Mouse (Mus musculus): ENCODE data around the gene Tmem176b.

The Tmem176b gene

DNA sequence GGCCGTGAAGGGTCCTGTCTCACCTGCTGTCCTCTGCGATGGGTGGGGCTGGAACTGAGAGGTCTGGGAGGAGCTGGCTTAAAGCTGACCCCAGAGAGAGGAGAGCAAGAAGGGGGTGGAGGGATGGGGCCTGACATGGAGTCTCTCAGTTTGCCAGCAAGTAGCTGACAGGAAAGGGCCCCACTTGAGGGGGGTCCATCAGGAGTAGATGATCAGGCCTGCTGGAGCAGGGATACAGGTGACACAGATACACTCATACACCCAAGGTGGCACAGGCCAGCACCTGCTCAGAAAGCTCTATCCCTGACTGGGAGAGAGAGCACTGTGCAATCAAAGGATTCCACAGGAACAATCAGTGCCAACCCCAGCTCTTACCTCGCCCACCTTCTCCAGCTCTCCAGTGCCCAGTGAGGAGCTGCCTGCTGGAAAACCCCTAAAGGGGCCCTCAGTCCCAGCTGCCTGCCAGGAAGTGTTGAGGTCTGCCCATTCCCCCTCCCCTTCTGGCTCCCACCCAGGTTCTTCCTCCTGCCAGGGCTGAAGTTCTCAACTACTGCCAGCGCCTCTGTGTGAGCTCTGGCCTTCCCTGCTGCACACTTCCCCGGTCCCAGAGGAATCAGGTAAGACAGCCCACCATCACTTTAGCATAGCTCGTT is at the start of gene Tmem176b:
TSS of gene Tmem176b (minus strand) at position 524 of the 653 bp plus-strand sequence.
- DNase-seq (ENCODE audit: low spot score): peak; percentile 76

DNA sequence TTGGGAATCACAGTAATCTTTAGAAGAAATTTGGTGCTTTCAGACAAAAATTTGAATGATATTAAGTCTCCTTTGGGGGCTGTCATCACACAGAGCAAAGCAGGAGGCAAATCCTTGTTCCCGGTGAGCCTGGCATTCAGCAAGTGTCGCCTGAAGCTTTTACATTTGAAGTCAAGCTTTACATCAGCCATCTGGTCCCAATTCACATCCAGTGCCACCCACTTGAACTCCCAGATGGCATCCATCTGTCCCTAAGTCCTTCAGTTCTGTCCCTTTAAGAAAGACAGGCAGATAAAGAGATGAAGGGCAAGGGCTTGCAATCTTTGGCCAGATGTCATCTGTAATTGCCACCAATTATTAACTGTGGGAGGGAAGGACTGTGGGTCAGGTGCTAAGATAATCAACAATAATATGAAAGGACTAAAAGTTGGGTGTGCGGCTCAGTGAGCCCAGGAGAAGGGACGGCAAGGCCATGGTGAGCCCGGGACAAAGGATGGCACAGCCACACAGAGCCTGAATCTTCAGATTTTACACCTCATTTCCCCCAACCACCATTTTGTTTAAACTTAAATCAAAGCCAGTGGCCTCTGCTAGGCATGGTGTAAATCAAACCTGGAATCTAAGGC is 35.3 kb upstream of the Tmem176b start:
- DNase-seq (ENCODE audit: low spot score): no peak

DNA sequence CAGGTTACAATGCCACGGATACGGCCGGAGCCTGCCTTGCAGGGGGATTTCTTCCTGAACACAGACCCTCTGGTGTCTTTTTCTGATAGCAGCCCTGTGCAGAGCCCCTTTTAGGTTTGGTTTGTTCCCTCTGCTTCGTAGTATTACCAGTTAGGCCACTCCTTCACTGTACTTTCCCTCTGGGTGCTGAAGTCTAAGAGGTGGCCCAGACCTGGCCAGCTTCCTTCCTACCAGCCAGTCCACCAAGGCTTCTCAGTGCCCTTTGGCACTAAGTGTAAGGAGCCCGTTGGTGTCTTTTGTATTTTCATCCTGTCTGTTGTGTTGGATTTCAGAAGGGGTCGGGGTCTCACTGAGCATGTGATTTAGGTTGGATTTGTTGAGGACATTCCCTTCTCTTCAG is 34.2 kb upstream of the Tmem176b start:
- DNase-seq (ENCODE audit: low spot score): no peak

DNA sequence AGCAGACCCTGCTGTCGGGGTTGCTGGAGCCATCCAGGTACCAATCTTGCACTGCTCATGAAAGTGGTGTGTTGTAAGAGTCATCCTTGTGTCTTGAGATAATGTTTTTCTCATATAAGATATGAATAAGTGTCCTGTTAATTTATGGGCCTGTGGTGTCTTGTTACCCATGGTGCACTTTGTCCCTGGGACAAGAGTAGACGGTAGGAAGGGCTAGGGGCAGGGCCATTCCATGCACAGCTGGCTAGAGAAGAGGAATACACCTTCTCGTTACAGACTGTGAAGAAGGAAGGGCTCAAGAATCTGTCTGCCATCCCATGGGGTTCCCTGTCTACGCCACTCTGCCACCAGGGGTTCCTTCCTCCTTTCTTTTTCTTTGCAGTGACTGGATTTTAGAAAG is 33.3 kb upstream of the Tmem176b start:
- DNase-seq (ENCODE audit: low spot score): no peak

DNA sequence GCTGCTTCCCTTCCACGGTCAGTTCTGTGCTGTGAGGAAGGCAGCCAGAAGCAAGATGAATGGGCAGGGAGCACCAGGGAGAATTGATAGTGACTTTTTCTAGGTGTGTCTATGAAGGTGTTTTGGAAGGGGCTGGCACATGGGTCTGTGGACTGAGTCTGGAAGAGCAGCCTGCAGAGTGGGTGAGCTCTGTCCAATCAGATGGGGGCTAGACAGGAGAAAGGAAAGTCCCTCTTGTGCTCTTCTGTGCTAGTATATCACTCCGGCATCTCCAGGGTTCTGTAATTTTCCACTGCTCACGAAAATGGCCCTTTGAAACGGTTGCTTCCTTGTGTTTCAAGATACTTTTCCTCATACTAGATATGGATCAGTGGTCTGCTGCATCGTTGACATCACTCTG is 31.3 kb upstream of the Tmem176b start, which contains the start of gene Aoc1:
TSS of gene Aoc1 (plus strand) at position 301 of the 400 bp plus-strand sequence.
- no peak for DNase-seq (ENCODE audit: low spot score)

DNA sequence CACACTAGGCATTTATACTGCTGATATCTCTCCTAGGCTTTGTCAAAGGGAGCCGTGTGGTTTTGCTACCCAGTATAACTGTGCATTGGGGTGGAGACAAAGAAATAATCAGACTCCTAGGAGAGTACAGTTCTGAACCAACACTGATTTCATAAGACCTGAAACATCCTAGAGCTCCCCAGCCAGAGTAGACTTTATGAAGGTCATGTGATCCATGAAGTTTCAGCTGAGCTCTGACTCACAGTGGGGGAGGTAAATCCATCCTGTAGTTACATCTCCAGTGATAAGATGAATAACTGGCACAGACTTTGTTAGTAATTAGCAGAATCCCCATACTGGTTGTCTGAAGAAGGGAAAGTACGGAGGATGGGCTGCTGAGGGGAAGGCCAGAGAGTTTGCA is 28.5 kb upstream of the Tmem176b start:
- no peak for DNase-seq (ENCODE audit: low spot score)

DNA sequence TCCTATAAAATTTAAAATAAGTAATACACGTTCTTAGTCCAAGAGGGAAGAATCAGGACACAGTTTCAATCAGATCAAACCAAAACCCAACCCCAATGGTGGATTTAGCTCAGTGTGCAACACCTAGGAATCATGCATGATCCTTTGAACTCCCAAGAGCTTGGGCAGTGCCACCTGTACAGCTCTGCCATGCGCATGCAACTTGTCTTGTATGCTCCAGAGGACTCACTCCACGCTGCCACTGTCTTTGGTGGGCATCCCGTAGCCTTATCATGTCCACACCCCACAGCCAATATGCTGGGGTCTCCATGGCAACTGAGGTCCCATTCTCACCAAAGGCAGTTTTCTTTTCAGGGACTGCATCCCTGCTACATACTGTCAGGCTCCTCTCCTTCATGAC is 25.9 kb upstream of the Tmem176b start:
- no peak for DNase-seq (ENCODE audit: low spot score)

DNA sequence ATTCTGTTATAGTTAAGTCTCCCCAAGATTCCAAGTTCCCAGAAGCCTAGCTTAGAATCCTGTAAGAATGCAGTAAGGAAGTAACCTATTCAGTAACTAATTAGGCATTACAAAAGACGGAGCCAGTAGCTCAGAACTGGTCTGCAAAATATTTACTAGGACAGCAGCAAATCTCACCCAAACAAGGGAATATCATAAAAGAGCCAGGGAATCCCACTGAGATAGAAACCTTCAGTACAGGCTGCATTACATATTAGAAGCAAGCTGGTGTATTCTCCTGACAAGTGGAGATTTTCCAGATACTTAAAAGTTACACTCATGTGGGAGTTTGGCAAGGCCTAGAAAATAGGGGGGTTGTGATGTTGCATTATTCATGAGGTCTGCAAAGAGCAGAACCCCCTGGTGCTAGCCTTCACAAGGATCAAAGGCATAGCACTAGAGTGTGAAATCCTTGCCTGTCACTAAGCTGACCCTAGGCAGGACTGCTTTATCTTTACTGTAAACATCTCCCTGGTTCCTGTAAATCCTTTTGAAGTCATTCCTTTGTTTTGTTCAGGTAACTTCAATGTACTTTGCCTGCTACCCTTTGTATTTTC is 25.2 kb upstream of the Tmem176b start:
- peak; percentile 61 for DNase-seq (ENCODE audit: low spot score)

DNA sequence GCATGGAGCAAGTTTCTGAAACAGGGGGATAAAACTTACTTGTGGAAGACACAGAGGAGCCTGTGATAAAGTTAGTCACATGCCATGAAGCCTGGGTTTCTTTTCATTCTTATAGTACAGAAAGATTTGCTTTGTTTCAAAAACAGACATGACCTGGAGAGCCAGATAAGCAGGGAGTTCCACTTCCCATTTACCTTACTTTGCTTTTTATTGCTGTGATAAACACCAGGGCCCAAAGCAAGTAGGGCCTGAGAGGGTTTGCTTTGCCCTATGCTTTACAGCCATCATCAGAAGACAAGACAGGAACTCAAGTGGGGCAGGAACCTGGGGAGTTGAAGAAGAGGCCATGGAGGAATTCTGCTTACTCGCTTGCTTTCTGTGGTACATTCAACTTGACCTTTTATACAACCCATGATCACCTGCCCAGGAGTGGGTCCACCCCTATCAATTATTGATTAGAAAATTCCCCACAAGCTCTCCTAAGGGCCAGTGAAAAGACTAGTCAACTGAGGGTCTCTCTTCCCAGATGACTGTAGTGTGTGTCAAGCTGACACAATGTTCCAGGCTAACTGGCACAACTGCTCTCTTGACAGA is 24.0 kb upstream of the Tmem176b start:
- DNase-seq (ENCODE audit: low spot score): no peak

DNA sequence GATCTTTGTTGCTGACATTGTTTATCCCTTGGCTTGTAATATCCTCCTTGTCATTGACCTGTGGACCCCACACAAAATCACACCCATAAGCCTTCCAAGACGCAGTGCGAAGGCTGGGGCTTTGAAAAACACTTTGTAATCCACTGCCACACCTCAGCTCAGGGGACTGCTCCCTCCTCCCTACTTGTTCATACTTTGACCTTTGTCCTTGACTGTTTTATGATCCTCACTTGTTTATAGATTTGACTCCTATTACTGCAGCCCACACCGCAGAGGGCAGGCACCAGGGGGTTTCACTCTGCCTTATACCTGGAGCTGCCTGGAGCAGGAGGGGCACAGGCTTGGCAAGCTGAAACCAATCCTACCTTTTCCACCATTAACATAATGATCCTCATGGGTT is 23.4 kb upstream of the Tmem176b start:
- no peak for DNase-seq (ENCODE audit: low spot score)

DNA sequence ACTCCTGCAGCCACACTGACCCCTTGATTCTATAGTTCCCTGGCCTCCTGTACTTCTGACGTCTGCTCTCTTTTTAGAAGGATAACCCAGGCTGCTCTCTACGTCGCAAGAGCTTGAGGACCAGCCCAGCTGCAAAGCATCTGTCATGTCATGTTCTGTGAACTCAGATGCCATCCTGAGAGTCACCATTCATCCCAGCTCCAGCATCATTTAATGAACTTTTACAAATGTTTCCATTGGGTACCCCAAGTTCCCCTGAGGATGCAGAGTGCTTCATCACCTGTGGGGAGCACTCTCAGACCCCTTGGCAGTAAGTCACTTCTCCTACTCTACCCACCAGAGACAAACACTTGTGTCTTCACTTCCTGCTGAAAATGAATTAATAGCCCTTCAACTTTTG is 22.9 kb upstream of the Tmem176b start:
- DNase-seq (ENCODE audit: low spot score): no peak

DNA sequence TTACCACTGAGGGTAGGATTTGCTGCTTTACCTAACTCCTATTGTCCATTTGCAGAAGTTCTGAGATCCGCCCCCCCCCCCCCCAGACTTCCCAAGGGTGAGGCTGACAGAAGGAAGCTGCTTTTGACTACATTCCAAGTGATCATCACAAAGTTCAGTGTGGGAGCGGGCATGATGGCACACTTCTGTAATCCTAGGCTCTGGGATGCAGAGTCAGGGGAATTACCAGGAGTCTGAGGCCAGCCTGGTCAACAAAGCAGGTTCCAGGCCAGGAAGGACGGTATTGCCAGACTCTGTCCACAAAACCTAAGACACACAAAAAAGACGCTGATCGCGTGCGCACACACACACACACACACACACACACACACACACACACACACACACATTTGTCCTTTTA is 22.2 kb upstream of the Tmem176b start:
- DNase-seq (ENCODE audit: low spot score): no peak

DNA sequence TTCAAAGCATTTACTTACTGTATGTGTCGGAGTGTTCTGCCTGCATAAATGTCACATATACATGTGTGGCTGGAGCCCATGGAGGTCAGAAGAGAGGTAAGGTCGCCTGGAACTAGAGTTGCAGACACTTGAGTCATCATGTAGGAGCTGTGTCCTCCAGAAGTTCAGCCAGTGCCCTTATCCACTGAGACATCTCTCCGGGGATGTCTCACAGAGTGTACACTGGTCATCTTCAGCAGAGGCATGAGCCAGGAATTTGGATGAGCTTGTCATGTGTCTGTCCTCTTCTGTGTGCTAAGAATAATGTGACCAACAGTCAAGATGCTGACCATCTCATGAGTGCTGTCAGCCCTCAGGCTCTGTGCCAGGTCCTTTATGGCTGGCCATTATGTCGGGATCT is 21.5 kb upstream of the Tmem176b start:
- DNase-seq (ENCODE audit: low spot score): no peak

DNA sequence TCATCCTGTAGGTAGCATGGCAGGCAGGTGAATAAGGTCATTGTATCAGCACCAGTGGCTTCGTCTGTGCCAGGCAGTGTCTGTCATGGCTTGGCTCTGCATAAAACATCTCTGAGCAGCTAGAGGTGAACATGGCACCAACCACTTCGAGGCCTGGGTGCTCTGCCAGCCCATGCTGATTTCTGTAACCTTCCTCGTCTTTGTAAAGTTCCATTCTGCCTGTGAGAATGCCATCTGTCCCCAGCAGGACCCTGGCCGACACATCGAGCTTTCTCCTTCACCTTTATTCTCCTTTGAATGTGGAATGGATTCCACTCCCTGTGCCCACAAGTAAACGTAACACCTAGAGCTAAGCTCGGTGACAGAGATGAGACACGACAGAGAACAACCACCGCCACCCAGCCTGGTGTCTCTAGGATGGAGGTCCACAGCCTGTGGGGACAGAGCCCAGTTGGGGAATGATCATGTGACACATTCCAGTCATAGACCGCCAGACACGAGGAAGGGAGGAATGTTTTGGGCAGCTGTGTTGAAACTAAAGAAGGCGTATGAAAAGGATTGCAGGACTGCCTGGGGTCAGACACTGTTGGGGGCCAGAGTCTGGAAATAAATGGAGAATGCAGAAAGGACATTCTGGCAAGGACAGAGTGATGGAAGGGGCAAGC is 20.5 kb upstream of the Tmem176b start:
- no peak for DNase-seq (ENCODE audit: low spot score)

DNA sequence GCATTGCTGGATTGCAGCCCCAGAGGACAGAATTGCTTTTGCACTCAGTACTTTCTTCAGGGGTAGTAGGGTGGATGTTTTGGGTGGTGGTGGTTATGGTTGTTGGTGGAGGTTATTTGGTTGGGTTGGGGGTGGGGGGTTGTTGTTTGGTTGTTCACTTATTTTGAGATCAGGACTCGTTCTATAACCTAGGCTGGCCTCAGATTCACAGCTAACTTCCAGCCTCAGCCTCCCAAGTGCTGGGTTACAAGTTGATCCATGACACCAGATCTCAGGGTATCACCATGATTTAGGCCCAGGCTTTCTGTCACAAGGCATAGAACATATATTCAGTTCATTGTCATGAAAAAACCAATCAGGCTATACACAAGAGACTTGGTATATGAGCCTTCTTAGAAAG is 19.6 kb upstream of the Tmem176b start:
- no peak for DNase-seq (ENCODE audit: low spot score)

DNA sequence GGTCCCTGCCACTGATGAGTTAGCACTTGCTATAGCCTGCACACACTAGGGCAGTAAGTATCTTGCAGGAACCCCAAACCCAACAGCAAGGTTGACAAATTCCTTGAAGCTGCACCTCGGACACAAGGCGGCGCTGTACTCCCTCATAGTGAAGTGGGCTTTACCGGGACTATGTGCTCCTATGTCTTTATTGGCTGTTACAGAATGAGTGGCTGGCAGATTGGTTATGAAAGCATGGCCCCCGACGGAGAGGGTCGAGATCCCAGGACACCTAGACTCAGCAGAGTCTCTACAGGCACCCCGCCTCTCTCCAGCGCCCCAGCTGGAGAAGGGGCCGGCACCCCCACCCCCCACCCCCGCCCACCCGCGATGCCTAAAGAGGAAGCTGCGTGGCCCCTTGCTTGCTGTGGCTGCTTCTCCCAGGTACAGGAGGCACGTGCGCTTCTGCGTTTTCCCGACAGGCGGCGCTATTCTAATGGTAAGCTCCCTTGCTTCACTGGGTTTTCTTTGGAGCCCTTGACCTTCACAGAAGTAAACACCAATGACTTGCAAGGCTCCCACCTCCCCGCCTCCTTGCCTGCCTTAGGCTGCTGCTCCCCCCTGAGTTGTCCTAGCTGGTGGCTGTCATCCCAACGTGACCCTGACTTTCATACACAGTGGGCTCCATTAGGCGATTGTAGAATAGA is 19.0 kb upstream of the Tmem176b start:
- DNase-seq (ENCODE audit: low spot score): peak; percentile 84

DNA sequence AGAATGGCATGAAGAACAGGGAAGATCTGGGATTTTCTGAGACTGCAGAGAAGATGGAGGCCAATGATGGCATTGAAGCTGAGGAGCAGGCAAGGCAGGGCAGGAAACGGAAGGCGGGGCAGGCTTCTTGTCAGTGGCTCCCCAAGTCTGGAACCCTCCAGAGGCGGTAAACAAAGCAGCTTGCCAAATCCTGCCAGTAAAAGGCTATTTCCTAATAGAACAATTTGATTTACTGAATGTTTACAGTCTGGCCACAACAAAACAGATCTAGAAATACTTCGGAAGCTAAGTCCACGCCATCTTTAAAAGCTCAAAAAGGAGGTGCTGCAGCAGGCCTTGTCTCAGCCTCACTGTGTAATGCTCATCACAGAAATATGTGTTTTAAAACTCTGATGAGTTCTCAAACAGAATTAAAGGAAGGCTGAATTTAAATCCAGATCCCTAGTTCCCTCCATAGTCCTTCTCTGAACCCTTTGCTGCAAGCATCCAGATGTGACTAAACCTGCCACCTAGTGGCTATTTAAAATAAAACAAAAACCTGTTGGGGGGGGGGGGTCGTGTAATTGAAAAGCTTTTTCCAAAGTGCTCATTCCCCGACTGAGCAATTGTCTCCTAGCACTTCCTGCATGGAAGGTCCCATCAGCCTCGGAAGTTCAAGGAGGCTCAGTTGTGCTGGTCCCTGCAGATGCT is 16.5 kb upstream of the Tmem176b start:
- peak; percentile 42 for DNase-seq (ENCODE audit: low spot score)

DNA sequence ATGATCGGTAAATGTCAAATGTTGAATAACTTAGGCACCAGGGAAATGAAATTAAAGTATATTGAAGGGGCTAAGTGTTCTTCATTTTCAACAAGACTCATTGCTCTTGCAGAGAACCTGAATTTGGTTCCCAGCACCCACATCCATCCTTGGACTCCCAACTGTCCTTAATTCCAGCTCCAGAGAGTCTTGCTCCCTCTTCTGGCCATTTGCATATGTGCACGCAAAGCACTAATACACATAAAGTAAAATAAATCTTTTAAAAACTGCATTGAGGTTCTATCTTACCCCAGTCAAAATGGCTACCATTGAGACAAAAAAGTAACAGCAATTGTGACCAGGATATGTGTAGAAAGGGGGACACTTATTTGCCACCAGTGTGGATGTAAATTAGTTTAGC is 12.9 kb upstream of the Tmem176b start:
- DNase-seq (ENCODE audit: low spot score): no peak

DNA sequence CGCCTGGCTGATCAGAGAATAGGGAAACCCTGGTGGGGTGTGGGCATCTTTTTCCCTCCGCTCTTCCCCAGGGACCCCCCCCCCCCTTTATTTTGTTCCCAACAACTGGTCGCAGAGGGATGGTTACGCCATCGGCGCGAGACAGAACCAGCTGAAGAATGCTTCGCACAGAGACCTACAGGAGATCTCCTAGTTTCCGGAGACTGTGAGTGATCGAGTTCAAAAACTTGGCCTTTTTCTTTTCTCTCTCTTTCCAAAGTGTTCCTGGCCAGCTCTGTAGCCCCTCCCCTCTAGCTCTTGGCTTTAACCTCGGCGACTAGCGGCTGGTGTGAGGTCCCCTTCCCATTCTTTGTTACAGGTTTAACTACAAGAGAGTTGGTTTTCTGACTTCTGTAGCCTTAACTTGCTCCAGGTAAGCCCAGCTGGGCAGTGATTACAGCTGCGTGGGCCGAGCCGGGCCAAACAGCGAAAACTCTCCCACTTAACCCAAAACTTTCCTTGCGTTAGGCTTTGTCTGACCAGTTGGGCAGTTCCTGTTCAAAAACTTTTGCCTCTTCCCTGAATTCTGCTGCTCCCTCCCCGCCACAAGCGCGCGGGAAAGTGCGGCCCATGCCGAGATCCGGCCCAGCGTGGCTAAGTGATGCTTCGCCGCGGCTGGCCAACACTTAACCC is 10.7 kb upstream of the Tmem176b start:
- DNase-seq (ENCODE audit: low spot score): peak; percentile 69

DNA sequence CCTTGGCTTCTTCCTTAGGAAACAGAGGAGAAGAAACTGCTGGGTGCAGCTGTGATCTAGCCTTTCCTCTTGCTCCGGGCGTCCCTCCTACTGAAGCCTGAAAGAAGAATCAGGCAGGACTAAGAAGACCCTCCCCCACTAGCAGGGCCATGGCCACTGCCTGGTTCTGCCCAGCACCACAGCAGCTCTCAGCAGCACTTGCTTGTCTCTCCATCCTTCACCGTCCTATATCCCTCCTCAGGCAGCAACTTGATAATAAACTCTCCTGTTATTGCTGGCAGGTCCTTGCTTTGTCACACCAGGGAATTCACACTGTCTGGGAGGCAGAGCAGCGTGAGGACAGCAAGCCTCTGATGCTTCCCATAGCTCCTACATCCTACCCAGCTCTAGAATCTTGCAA is 3.8 kb upstream of the Tmem176b start:
- no peak for DNase-seq (ENCODE audit: low spot score)

All from embryo, embryonic 10.5 days (tissue).